Mouse (Mus musculus) heart, embryonic 16.5 days (tissue): ENCODE results near the gene Mapt. TPM values are rescaled to one million over a fixed set of nuclear protein-coding genes. Genes with fewer than 3 reads are reported as not detected.

Source experiments
- ATAC-seq: fragments of 200-750 bp; cut with Nextera tagmentation; replicated peaks from 2 replicates; pipeline ENCODE4 v1.8.0; 2017; ENCODE audit warnings: moderate number of reproducible peaks; ENCODE audit not compliant: insufficient read depth, low FRiP score; ENCODE audit errors: extremely low read depth
- H3K27ac ChIP-seq: fragments of 300-500 bp; sonication (generic); 2 replicates; pipeline ENCODE4 v1.5.1; 2014; ENCODE audit warnings: mild to moderate bottlenecking, low read length, control low read depth, moderate library complexity
- H3K27me3 ChIP-seq: fragments of 300-500 bp; sonication (generic); 2 replicates; pipeline ENCODE4 v1.6.1; 2014; ENCODE audit warnings: low read length, mixed read lengths; ENCODE audit not compliant: control insufficient read depth, insufficient read depth
- H3K36me3 ChIP-seq: fragments of 300-500 bp; sonication (generic); 2 replicates; pipeline ENCODE4 v1.6.1; 2014; ENCODE audit not compliant: control insufficient read depth, insufficient read depth
- H3K4me1 ChIP-seq: fragments of 300-500 bp; sonication (generic); 2 replicates; pipeline ENCODE4 v1.6.1; 2014; ENCODE audit warnings: low read length, mixed read lengths; ENCODE audit not compliant: control insufficient read depth, insufficient read depth
- H3K4me2 ChIP-seq: fragments of 300-500 bp; sonication (generic); 2 replicates; pipeline ENCODE4 v1.6.1; 2014; ENCODE audit warnings: low read depth, mild to moderate bottlenecking, control low read depth, low read length
- H3K4me3 ChIP-seq: fragments of 300-500 bp; sonication (generic); 2 replicates; pipeline ENCODE4 v1.5.1; 2014; ENCODE audit warnings: mild to moderate bottlenecking, control low read depth, low read length
- H3K9ac ChIP-seq: fragments of 300-500 bp; sonication (generic); 2 replicates; pipeline ENCODE4 v1.6.1; 2014; ENCODE audit warnings: low read length, control low read depth
- H3K9me3 ChIP-seq: fragments of 300-500 bp; sonication (generic); replicated peaks from 2 replicates; pipeline ENCODE4 v1.6.1; 2016; ENCODE audit warnings: low read length; ENCODE audit not compliant: control insufficient read depth
- WGBS: fragments of 180-500 bp; shearing (Covaris S2); extraction: QIAGEN DNeasy Blood & Tissue Kit; methylation state at CpG from one replicate; pipeline ENCODE4 v1.1.7; 2014; 5-methylcytosine and 5-hydroxymethylcytosine counted together
- polyA plus RNA-seq: library from polyadenylated mRNA; unstranded; fragments of >200 nt; fragmentation: Nextera tagmentation; extraction: Ambion mirVana; gene quantifications from 2 replicates; pipeline ENCODE4 v1.2.1, GENCODE M21; 2015

The Mapt gene
- polyA plus RNA-seq, 1 experiment from 2014 or later: 0.88 TPM

GRCm38 (mm10) chr11:104322142-104322541 is 91.0 kb downstream of the Mapt start:
- 41% methylated on average over 4 of the region's 4 CpGs for WGBS
- H3K9ac ChIP-seq: no peak overlapping the region
- H3K36me3 ChIP-seq: no peaks in the 10 kb centered on the region
- peaks cover 4% of the 10 kb centered on the region; the same call in 1 of the 2 replicates for H3K4me1 ChIP-seq
- H3K4me3 ChIP-seq: no peak overlapping the region
- no peaks in the 10 kb centered on the region for H3K9me3 ChIP-seq
- no peak overlapping the region for H3K4me2 ChIP-seq
- no peak overlapping the region for H3K27ac ChIP-seq
- ATAC-seq: no peak
- no peaks in the 10 kb centered on the region for H3K27me3 ChIP-seq

- no peak overlapping the region for H3K27ac ChIP-seq
- H3K9me3 ChIP-seq: no peaks in the 10 kb centered on the region
- no peak overlapping the region for H3K4me2 ChIP-seq
- no peak overlapping the region for H3K9ac ChIP-seq
- no peak for ATAC-seq
- H3K27me3 ChIP-seq: no peaks in the 10 kb centered on the region
- H3K4me1 ChIP-seq: no peaks in the 10 kb centered on the region
- no peak overlapping the region for H3K4me3 ChIP-seq
- no peaks in the 10 kb centered on the region for H3K36me3 ChIP-seq
- WGBS: 89% methylated on average over 1 of the region's 1 CpGs
Measured at GRCm38 (mm10) chr11:104327462-104327861, 96.3 kb downstream of the Mapt start.

GRCm38 (mm10) chr11:104327946-104328345 is 96.8 kb downstream of the Mapt start:
- H3K4me3 ChIP-seq: no peak overlapping the region
- H3K27ac ChIP-seq: no peak overlapping the region
- no peak overlapping the region for H3K4me2 ChIP-seq
- ATAC-seq: no peak
- no peaks in the 10 kb centered on the region for H3K4me1 ChIP-seq
- peaks cover 5% of the 10 kb centered on the region; the same call in 1 of the 2 replicates for H3K36me3 ChIP-seq
- H3K27me3 ChIP-seq: no peaks in the 10 kb centered on the region
- no peaks in the 10 kb centered on the region for H3K9me3 ChIP-seq
- WGBS: 80% methylated on average over 6 of the region's 6 CpGs
- no peak overlapping the region for H3K9ac ChIP-seq

- no peaks in the 10 kb centered on the region for H3K27me3 ChIP-seq
- ATAC-seq: no peak
- no peak overlapping the region for H3K4me2 ChIP-seq
- H3K4me3 ChIP-seq: no peak overlapping the region
- H3K9me3 ChIP-seq: no peaks in the 10 kb centered on the region
- no peak overlapping the region for H3K9ac ChIP-seq
- H3K36me3 ChIP-seq: peaks cover 14% of the 10 kb centered on the region
- 73% methylated on average over 11 of the region's 11 CpGs for WGBS
- no peaks in the 10 kb centered on the region for H3K4me1 ChIP-seq
- H3K27ac ChIP-seq: no peak overlapping the region
Measured at GRCm38 (mm10) chr11:104329185-104329926, 98.2 kb downstream of the Mapt start.

- no peaks in the 10 kb centered on the region for H3K27me3 ChIP-seq
- 78% methylated on average over 4 of the region's 4 CpGs for WGBS
- H3K9me3 ChIP-seq: no peaks in the 10 kb centered on the region
- H3K36me3 ChIP-seq: peaks cover 22% of the 10 kb centered on the region
- H3K27ac ChIP-seq: no peak overlapping the region
- no peak overlapping the region for H3K4me3 ChIP-seq
- H3K4me2 ChIP-seq: no peak overlapping the region
- H3K4me1 ChIP-seq: no peaks in the 10 kb centered on the region
- ATAC-seq: no peak
- H3K9ac ChIP-seq: no peak overlapping the region
Measured at GRCm38 (mm10) chr11:104330151-104330550, 99.0 kb downstream of the Mapt start.

GRCm38 (mm10) chr11:104331208-104331607 is 100.0 kb downstream of the Mapt start:
- Histone ChIP-seq H3K9ac (no peak overlapping the region), H3K4me1 (no peaks in the 10 kb centered on the region)
- 84% methylated on average over 3 of the region's 3 CpGs for WGBS

GRCm38 (mm10) chr11:104332105-104332504 is 100.9 kb downstream of the Mapt start:
- Histone ChIP-seq H3K4me1 (no peaks in the 10 kb centered on the region), H3K9me3 (no peaks in the 10 kb centered on the region), H3K36me3 (peaks cover 37% of the 10 kb centered on the region), H3K9ac (no peak overlapping the region), H3K4me3 (no peak overlapping the region), H3K27ac (no peak overlapping the region), H3K27me3 (no peaks in the 10 kb centered on the region), H3K4me2 (no peak overlapping the region)
- WGBS: 83% methylated on average over 5 of the region's 5 CpGs
- ATAC-seq: no peak

More at GRCm38 (mm10) chr11:104331208-104331607, 100.0 kb downstream of the Mapt start:
- H3K27ac ChIP-seq: no peak overlapping the region
- no peaks in the 10 kb centered on the region for H3K27me3 ChIP-seq
- H3K4me2 ChIP-seq: no peak overlapping the region
- no peak for ATAC-seq
- no peaks in the 10 kb centered on the region for H3K9me3 ChIP-seq
- no peak overlapping the region for H3K4me3 ChIP-seq
- H3K36me3 ChIP-seq: peaks cover 32% of the 10 kb centered on the region

GRCm38 (mm10) chr11:104334115-104334514 is 102.9 kb downstream of the Mapt start:
- WGBS: 28% methylated on average over 5 of the region's 5 CpGs
- ATAC-seq: no peak
- no peak overlapping the region for H3K4me2 ChIP-seq
- no peak overlapping the region for H3K9ac ChIP-seq
- no peaks in the 10 kb centered on the region for H3K4me1 ChIP-seq
- H3K27me3 ChIP-seq: no peaks in the 10 kb centered on the region
- H3K4me3 ChIP-seq: no peak overlapping the region
- no peak overlapping the region for H3K27ac ChIP-seq
- peaks cover 47% of the 10 kb centered on the region for H3K36me3 ChIP-seq
- no peaks in the 10 kb centered on the region for H3K9me3 ChIP-seq

- ATAC-seq: no peak
- H3K36me3 ChIP-seq: peaks cover 49% of the 10 kb centered on the region
Measured at GRCm38 (mm10) chr11:104334946-104335345, 103.8 kb downstream of the Mapt start.

More at GRCm38 (mm10) chr11:104334946-104335345, 103.8 kb downstream of the Mapt start:
- no peak overlapping the region for H3K9ac ChIP-seq
- no peak overlapping the region for H3K4me2 ChIP-seq
- H3K9me3 ChIP-seq: no peaks in the 10 kb centered on the region
- WGBS: 83% methylated on average over 13 of the region's 13 CpGs
- no peak overlapping the region for H3K27ac ChIP-seq
- H3K4me1 ChIP-seq: no peaks in the 10 kb centered on the region
- no peak overlapping the region for H3K4me3 ChIP-seq
- no peaks in the 10 kb centered on the region for H3K27me3 ChIP-seq
